Mouse (Mus musculus): ENCODE data around the gene Bst2. TPM values are rescaled to one million over a fixed set of nuclear protein-coding genes. Genes with fewer than 3 reads are reported as not detected.

Bst2 gene
- polyA plus RNA-seq, 1 experiment from 2014 or later = 4.2 TPM

GRCm38 (mm10) chr8:71563992-71564391, 26.7 kb upstream of the Bst2 start:
- no peak for ATAC-seq (replicated peaks; ENCODE audit: insufficient number of reproducible peaks, low FRiP score, low TSS enrichment)
- peaks cover 4% of the 10 kb centered on the region for H3K4me1 ChIP-seq (ENCODE audit: control insufficient read depth, insufficient read depth, low read length)
- H3K27me3 ChIP-seq (ENCODE audit: control insufficient read depth, insufficient read depth, low read length) = peaks cover 55% of the 10 kb centered on the region
- WGBS (ENCODE audit: insufficient replicate concordance) = 73% methylated on average over 4 of the region's 4 CpGs
- H3K9ac ChIP-seq (ENCODE audit: low read depth, low read length) = no peak overlapping the region
- H3K36me3 ChIP-seq (ENCODE audit: control insufficient read depth, insufficient read depth, low read length) = peaks cover 2% of the 10 kb centered on the region; the same call in 1 of the 2 replicates
- H3K27ac ChIP-seq (ENCODE audit: low read depth, low read length) = no peak overlapping the region
- H3K4me3 ChIP-seq (ENCODE audit: low read depth, low read length) = no peak overlapping the region
- 0 out of 2 replicates have a peak, but pooled peaks cover 3% of the 10 kb centered on the region for H3K9me3 ChIP-seq (replicated peaks; ENCODE audit: control insufficient read depth, low read length)
- no peak overlapping the region for H3K4me2 ChIP-seq

- Histone ChIP-seq H3K27ac (ENCODE audit: low read depth, low read length) (no peak overlapping the region), H3K4me1 (ENCODE audit: control insufficient read depth, insufficient read depth, low read length) (peaks cover 8% of the 10 kb centered on the region), H3K4me2 (peak overlapping the region; percentile 54), H3K36me3 (ENCODE audit: control insufficient read depth, insufficient read depth, low read length) (peaks cover 2% of the 10 kb centered on the region; the same call in 1 of the 2 replicates), H3K4me3 (ENCODE audit: low read depth, low read length) (peak overlapping the region; percentile 1; the same call in 1 of the 2 replicates), H3K9ac (ENCODE audit: low read depth, low read length) (no peak overlapping the region), H3K27me3 (ENCODE audit: control insufficient read depth, insufficient read depth, low read length) (peaks cover 56% of the 10 kb centered on the region), H3K9me3 (replicated peaks; ENCODE audit: control insufficient read depth, low read length) (0 out of 2 replicates have a peak, but pooled peaks cover 3% of the 10 kb centered on the region)
- 1% methylated on average over 32 of the region's 33 CpGs for WGBS (ENCODE audit: insufficient replicate concordance)
- 0 out of 2 replicates have a peak, but pooled peaks have one; percentile 12 for ATAC-seq (replicated peaks; ENCODE audit: insufficient number of reproducible peaks, low FRiP score, low TSS enrichment)
Measured at GRCm38 (mm10) chr8:71562751-71563150, 25.5 kb upstream of the Bst2 start.

- Histone ChIP-seq H3K9me3 (replicated peaks; ENCODE audit: control insufficient read depth, low read length) (0 out of 2 replicates have a peak, but pooled peaks cover 3% of the 10 kb centered on the region), H3K4me3 (ENCODE audit: low read depth, low read length) (no peak overlapping the region), H3K9ac (ENCODE audit: low read depth, low read length) (no peak overlapping the region), H3K27ac (ENCODE audit: low read depth, low read length) (no peak overlapping the region), H3K4me1 (ENCODE audit: control insufficient read depth, insufficient read depth, low read length) (peaks cover 8% of the 10 kb centered on the region), H3K36me3 (ENCODE audit: control insufficient read depth, insufficient read depth, low read length) (peaks cover 2% of the 10 kb centered on the region; the same call in 1 of the 2 replicates), H3K27me3 (ENCODE audit: control insufficient read depth, insufficient read depth, low read length) (peaks cover 64% of the 10 kb centered on the region), H3K4me2 (no peak overlapping the region)
- 3% methylated on average over 15 of the region's 15 CpGs for WGBS (ENCODE audit: insufficient replicate concordance)
- ATAC-seq (replicated peaks; ENCODE audit: insufficient number of reproducible peaks, low FRiP score, low TSS enrichment) = no peak
Measured at GRCm38 (mm10) chr8:71561401-71561800, 24.1 kb upstream of the Bst2 start.

- Histone ChIP-seq H3K4me1 (ENCODE audit: control insufficient read depth, insufficient read depth, low read length) (peaks cover 8% of the 10 kb centered on the region), H3K4me2 (no peak overlapping the region), H3K27ac (ENCODE audit: low read depth, low read length) (no peak overlapping the region), H3K4me3 (ENCODE audit: low read depth, low read length) (no peak overlapping the region), H3K9ac (ENCODE audit: low read depth, low read length) (no peak overlapping the region), H3K36me3 (ENCODE audit: control insufficient read depth, insufficient read depth, low read length) (peaks cover 2% of the 10 kb centered on the region; the same call in 1 of the 2 replicates), H3K27me3 (ENCODE audit: control insufficient read depth, insufficient read depth, low read length) (peaks cover 62% of the 10 kb centered on the region), H3K9me3 (replicated peaks; ENCODE audit: control insufficient read depth, low read length) (0 out of 2 replicates have a peak, but pooled peaks cover 3% of the 10 kb centered on the region)
- ATAC-seq (replicated peaks; ENCODE audit: insufficient number of reproducible peaks, low FRiP score, low TSS enrichment) = no peak
- WGBS (ENCODE audit: insufficient replicate concordance) = 80% methylated on average over 5 of the region's 5 CpGs
Measured at GRCm38 (mm10) chr8:71560765-71561164, 23.5 kb upstream of the Bst2 start.

GRCm38 (mm10) chr8:71560071-71560470, 22.8 kb upstream of the Bst2 start:
- Histone ChIP-seq H3K4me1 (ENCODE audit: control insufficient read depth, insufficient read depth, low read length) (peaks cover 8% of the 10 kb centered on the region), H3K4me3 (ENCODE audit: low read depth, low read length) (no peak overlapping the region), H3K9ac (ENCODE audit: low read depth, low read length) (no peak overlapping the region), H3K27me3 (ENCODE audit: control insufficient read depth, insufficient read depth, low read length) (peaks cover 66% of the 10 kb centered on the region), H3K36me3 (ENCODE audit: control insufficient read depth, insufficient read depth, low read length) (peaks cover 2% of the 10 kb centered on the region; the same call in 1 of the 2 replicates), H3K4me2 (no peak overlapping the region), H3K27ac (ENCODE audit: low read depth, low read length) (no peak overlapping the region), H3K9me3 (replicated peaks; ENCODE audit: control insufficient read depth, low read length) (0 out of 2 replicates have a peak, but pooled peaks cover 3% of the 10 kb centered on the region)
- WGBS (ENCODE audit: insufficient replicate concordance) = 56% methylated on average over 3 of the region's 3 CpGs
- no peak for ATAC-seq (replicated peaks; ENCODE audit: insufficient number of reproducible peaks, low FRiP score, low TSS enrichment)

GRCm38 (mm10) chr8:71558958-71559690, 21.9 kb upstream of the Bst2 start:
- Histone ChIP-seq H3K4me2 (peak overlapping the region; percentile 74), H3K9ac (ENCODE audit: low read depth, low read length) (no peak overlapping the region), H3K27ac (ENCODE audit: low read depth, low read length) (no peak overlapping the region), H3K4me1 (ENCODE audit: control insufficient read depth, insufficient read depth, low read length) (peaks cover 8% of the 10 kb centered on the region), H3K4me3 (ENCODE audit: low read depth, low read length) (peak overlapping the region; percentile 44), H3K27me3 (ENCODE audit: control insufficient read depth, insufficient read depth, low read length) (peaks cover 66% of the 10 kb centered on the region), H3K36me3 (ENCODE audit: control insufficient read depth, insufficient read depth, low read length) (peaks cover 2% of the 10 kb centered on the region; the same call in 1 of the 2 replicates), H3K9me3 (replicated peaks; ENCODE audit: control insufficient read depth, low read length) (0 out of 2 replicates have a peak, but pooled peaks cover 2% of the 10 kb centered on the region)
- WGBS (ENCODE audit: insufficient replicate concordance) = 3% methylated on average over 24 of the region's 24 CpGs
- peak; percentile 45 for ATAC-seq (replicated peaks; ENCODE audit: insufficient number of reproducible peaks, low FRiP score, low TSS enrichment)

- Histone ChIP-seq H3K4me3 (ENCODE audit: low read depth, low read length) (peak within 1 kb of the TSS; percentile 44), H3K27me3 (ENCODE audit: control insufficient read depth, insufficient read depth, low read length) (peaks cover 64% of the 10 kb centered on the region), H3K9me3 (replicated peaks; ENCODE audit: control insufficient read depth, low read length) (no peaks in the 10 kb centered on the region), H3K27ac (ENCODE audit: low read depth, low read length) (no peak within 1 kb of the TSS), H3K4me2 (peak within 1 kb of the TSS; percentile 74), H3K9ac (ENCODE audit: low read depth, low read length) (peak within 1 kb of the TSS; percentile 56; the same call in 1 of the 2 replicates), H3K4me1 (ENCODE audit: control insufficient read depth, insufficient read depth, low read length) (peaks cover 8% of the 10 kb centered on the region), H3K36me3 (ENCODE audit: control insufficient read depth, insufficient read depth, low read length) (no peaks in the 10 kb centered on the region)
- WGBS (ENCODE audit: insufficient replicate concordance) = 4% methylated on average over 70 of the region's 70 CpGs
- ATAC-seq (replicated peaks; ENCODE audit: insufficient number of reproducible peaks, low FRiP score, low TSS enrichment) = no peak
Measured at GRCm38 (mm10) chr8:71558071-71558957, 21.1 kb upstream of the Bst2 start, which contains the start of gene Tmem221. Tmem221 (minus strand) TSS chr8:71558871.

- H3K27ac ChIP-seq (ENCODE audit: low read depth, low read length) = no peak overlapping the region
- no peak for ATAC-seq (replicated peaks; ENCODE audit: insufficient number of reproducible peaks, low FRiP score, low TSS enrichment)
- WGBS (ENCODE audit: insufficient replicate concordance) = 82% methylated on average over 2 of the region's 2 CpGs
- peaks cover 37% of the 10 kb centered on the region for H3K27me3 ChIP-seq (ENCODE audit: control insufficient read depth, insufficient read depth, low read length)
- H3K4me2 ChIP-seq = no peak overlapping the region; the same call in 1 of the 2 replicates
- H3K36me3 ChIP-seq (ENCODE audit: control insufficient read depth, insufficient read depth, low read length) = no peaks in the 10 kb centered on the region
- no peak overlapping the region for H3K9ac ChIP-seq (ENCODE audit: low read depth, low read length)
- H3K9me3 ChIP-seq (replicated peaks; ENCODE audit: control insufficient read depth, low read length) = no peaks in the 10 kb centered on the region
- H3K4me1 ChIP-seq (ENCODE audit: control insufficient read depth, insufficient read depth, low read length) = peaks cover 13% of the 10 kb centered on the region
- no peak overlapping the region for H3K4me3 ChIP-seq (ENCODE audit: low read depth, low read length)
Measured at GRCm38 (mm10) chr8:71554644-71555043, 17.4 kb upstream of the Bst2 start.

All from heart, embryonic 11.5 days (tissue).